Comparison of ENCODE assay signal across 25 mouse cellular contexts in the genomic region with DNA sequence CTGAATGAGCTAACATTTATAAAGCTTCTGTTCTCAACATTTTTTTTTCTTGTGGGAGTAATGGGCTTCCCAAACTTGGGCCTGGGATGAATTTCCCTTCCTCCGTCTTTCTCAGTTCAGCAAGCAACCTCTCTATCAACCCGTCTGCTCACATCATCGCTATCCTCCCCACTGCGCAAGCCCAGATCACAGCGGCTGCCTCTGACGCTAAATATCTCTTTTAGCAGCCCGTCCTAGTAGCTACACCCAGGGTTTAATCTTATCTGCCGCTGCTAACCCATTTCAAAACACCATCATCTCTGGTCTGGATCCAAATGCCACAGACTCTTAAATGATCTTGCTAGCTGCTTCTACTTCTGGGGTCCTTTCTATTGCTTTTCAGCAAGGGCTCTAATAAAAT. TPM values are rescaled to one million over a fixed set of nuclear protein-coding genes. Genes with fewer than 3 reads are reported as not detected.
A peak's percentile ranks its signal among the peaks of the same experiment; 100 is the strongest.
DNase-seq lines count a peak whose midpoint lies in the region; ATAC-seq and TF ChIP-seq lines count a peak whose summit lies in the region.
"Had no signal": no experiment of that assay in that cellular context is flagged by ENCODE, and none has a peak within 500 bp of the region (broad histone marks: within the 10 kb centered on the region; RNA-seq: fewer than 3 reads in every experiment).

No protein-coding gene starts in this region.

- H3K27me3 ChIP-seq in heart, embryonic 11.5 days (ENCODE audit: control insufficient read depth, insufficient read depth, low read length): no peaks in the 10 kb centered on the region
- no peaks in the 10 kb centered on the region for H3K27me3 ChIP-seq in heart, embryonic 15.5 days
- H3K27me3 ChIP-seq in intestine, embryonic 16.5 days (replicated peaks; ENCODE audit: control insufficient read depth, insufficient read depth, low read length): no peaks in the 10 kb centered on the region
- H3K27me3 ChIP-seq in lung, postnatal 0 days (replicated peaks; ENCODE audit: insufficient read depth, low read length): no peaks in the 10 kb centered on the region
- H3K27me3 ChIP-seq: embryonic facial prominence, embryonic 15.5 days; hindbrain, embryonic 13.5 days had no signal

- TF ChIP-seq EP300 in lung, postnatal 0 days (IDR thresholded peaks at IDR 0.05): no peak

- no peak for ATAC-seq in heart, embryonic 11.5 days (replicated peaks; ENCODE audit: insufficient number of reproducible peaks, low FRiP score, low TSS enrichment)
- no peak for ATAC-seq in heart, embryonic 15.5 days (replicated peaks; ENCODE audit: insufficient number of reproducible peaks, insufficient read depth, low FRiP score, low read depth)
- ATAC-seq in intestine, embryonic 16.5 days: no peak
- ATAC-seq in lung, postnatal 0 days: no peak
- ATAC-seq: CD4-positive, CD25-positive, alpha-beta regulatory T cell, adult 4 months; forebrain, embryonic 14.5 days; hindbrain, postnatal 0 days had no signal

- H3K9me3 ChIP-seq in heart, embryonic 11.5 days (replicated peaks; ENCODE audit: control insufficient read depth, low read length): no peaks in the 10 kb centered on the region
- H3K9me3 ChIP-seq in heart, embryonic 15.5 days (replicated peaks): no peaks in the 10 kb centered on the region
- peaks cover 7% of the 10 kb centered on the region; the same call in 1 of the 2 replicates for H3K9me3 ChIP-seq in intestine, embryonic 16.5 days (ENCODE audit: control insufficient read depth, low read length)
- no peaks in the 10 kb centered on the region for H3K9me3 ChIP-seq in lung, postnatal 0 days (ENCODE audit: low read length)
- H3K9me3 ChIP-seq: embryonic facial prominence, embryonic 15.5 days; hindbrain, embryonic 13.5 days had no signal

- no peak for DNase-seq in heart, postnatal 25 days (ENCODE audit: low spot score)
- no peak for DNase-seq in heart, postnatal 4 days
- no peak for DNase-seq in kidney, postnatal 10 days
- no peak for DNase-seq in lung, postnatal 0 days (ENCODE audit: low spot score)
- DNase-seq: adrenal gland, postnatal 10 days; B cell, adult 2 months; cerebellum, adult 11 months; cerebellum, adult 8-10 months; cerebellum, postnatal 14 days; embryo, embryonic 11 days; gastrocnemius, adult 2 months; gastrocnemius, postnatal 25 days; heart, postnatal 36 days had no signal

- WGBS in heart, embryonic 11.5 days (ENCODE audit: insufficient replicate concordance): 41% methylated on average over 8 of the region's 8 CpGs
- WGBS in heart, embryonic 15.5 days: 34% methylated on average over 8 of the region's 8 CpGs
- WGBS in intestine, embryonic 16.5 days: 75% methylated on average over 8 of the region's 8 CpGs
- WGBS in lung, postnatal 0 days: 77% methylated on average over 8 of the region's 8 CpGs

- H3K27ac ChIP-seq in heart, embryonic 11.5 days (ENCODE audit: low read depth, low read length): no peak overlapping the region
- H3K27ac ChIP-seq in heart, embryonic 15.5 days: no peak overlapping the region
- peak overlapping the region; percentile 73 for H3K27ac ChIP-seq in intestine, embryonic 16.5 days (ENCODE audit: low read length)
- H3K27ac ChIP-seq in lung, postnatal 0 days (ENCODE audit: low read length): no peak overlapping the region
- H3K27ac ChIP-seq: embryonic facial prominence, embryonic 15.5 days; forebrain, embryonic 10.5 days; gastrocnemius, adult 2 months; hindbrain, embryonic 13.5 days; hindbrain, postnatal 0 days had no signal

- H3K36me3 ChIP-seq in heart, embryonic 11.5 days (ENCODE audit: control insufficient read depth, insufficient read depth, low read length): no peaks in the 10 kb centered on the region
- no peaks in the 10 kb centered on the region for H3K36me3 ChIP-seq in heart, embryonic 15.5 days
- no peaks in the 10 kb centered on the region for H3K36me3 ChIP-seq in intestine, embryonic 16.5 days (ENCODE audit: control insufficient read depth, insufficient read depth, low read length)
- no peaks in the 10 kb centered on the region for H3K36me3 ChIP-seq in lung, postnatal 0 days (ENCODE audit: insufficient read depth, low read length)
- H3K36me3 ChIP-seq: embryonic facial prominence, embryonic 15.5 days; forebrain, embryonic 10.5 days; hindbrain, embryonic 13.5 days had no signal

- intact Hi-C loops in heart, postnatal 25 days (cut with DNase I): no loop called here

- H3K4me3 ChIP-seq in heart, embryonic 11.5 days (ENCODE audit: low read depth, low read length): no peak overlapping the region
- no peak overlapping the region for H3K4me3 ChIP-seq in heart, embryonic 15.5 days
- no peak overlapping the region for H3K4me3 ChIP-seq in intestine, embryonic 16.5 days (ENCODE audit: low read length)
- H3K4me3 ChIP-seq in lung, postnatal 0 days (ENCODE audit: low read depth, low read length): no peak overlapping the region
- H3K4me3 ChIP-seq: embryonic facial prominence, embryonic 15.5 days; erythroblast, embryonic 14.5 days; forebrain, embryonic 10.5 days; gastrocnemius, adult 2 months; hindbrain, embryonic 13.5 days had no signal

- H3K9ac ChIP-seq in heart, embryonic 11.5 days (ENCODE audit: low read depth, low read length): no peak overlapping the region
- no peak overlapping the region for H3K9ac ChIP-seq in heart, embryonic 15.5 days
- no peak overlapping the region for H3K9ac ChIP-seq in intestine, embryonic 16.5 days (ENCODE audit: low read depth, low read length)
- no peak overlapping the region for H3K9ac ChIP-seq in lung, postnatal 0 days (replicated peaks; ENCODE audit: low read depth)
- H3K9ac ChIP-seq: embryonic facial prominence, embryonic 15.5 days; hindbrain, embryonic 13.5 days had no signal

- TF ChIP-seq CTCF in lung, postnatal 0 days (IDR thresholded peaks at IDR 0.05): no peak

- H3K4me1 ChIP-seq in heart, embryonic 11.5 days (ENCODE audit: control insufficient read depth, insufficient read depth, low read length): peaks cover 4% of the 10 kb centered on the region; the same call in 1 of the 2 replicates
- peaks cover 9% of the 10 kb centered on the region; the same call in 1 of the 2 replicates for H3K4me1 ChIP-seq in heart, embryonic 15.5 days (replicated peaks)
- peaks cover 12% of the 10 kb centered on the region; the same call in 1 of the 2 replicates for H3K4me1 ChIP-seq in intestine, embryonic 16.5 days (ENCODE audit: control insufficient read depth, insufficient read depth, low read length)
- H3K4me1 ChIP-seq in lung, postnatal 0 days (ENCODE audit: insufficient read depth, low read depth, low read length): peaks cover 9% of the 10 kb centered on the region; the same call in 1 of the 2 replicates
- H3K4me1 ChIP-seq: embryonic facial prominence, embryonic 15.5 days; forebrain, embryonic 10.5 days; hindbrain, embryonic 13.5 days had no signal

- H3K4me2 ChIP-seq in heart, embryonic 11.5 days: peak overlapping the region; percentile 34
- H3K4me2 ChIP-seq in heart, embryonic 15.5 days: peak overlapping the region; percentile 27; the same call in 1 of the 2 replicates
- H3K4me2 ChIP-seq in intestine, embryonic 16.5 days (ENCODE audit: low read depth, low read length): no peak overlapping the region
- H3K4me2 ChIP-seq in lung, postnatal 0 days (replicated peaks; ENCODE audit: low read depth, low read length): no peak overlapping the region
- H3K4me2 ChIP-seq: embryonic facial prominence, embryonic 15.5 days; hindbrain, embryonic 13.5 days had no signal

RNA-seq across cellular contexts. Expression of gene Cd38, which starts 8.7 kb away (rescaled TPM):
- 20.2 and 20.3 TPM in 2 replicates for polyA plus RNA-seq in heart, embryonic 11.5 days (2014; fragmentation: Nextera tagmentation; extraction: Ambion mirVana)
- total RNA-seq in heart, postnatal 25 days (2021): 1 to 10 TPM; 7.9 to 8.5 TPM
- 16.6 and 18.6 TPM in 2 replicates for polyA plus RNA-seq in heart, embryonic 15.5 days (2015; fragmentation: Nextera tagmentation; extraction: Ambion mirVana)
- total RNA-seq in heart, postnatal 4 days (2021): 1 to 10 TPM; 9.3 to 9.6 TPM
- polyA plus RNA-seq in intestine, embryonic 16.5 days (2015; fragmentation: Nextera tagmentation; extraction: Ambion mirVana): 12.6 and 14.4 TPM in 2 replicates
- polyA plus RNA-seq in lung, postnatal 0 days (2015; fragmentation: Nextera tagmentation; extraction: Ambion mirVana): 33.0 and 42.2 TPM in 2 replicates
- polyA plus RNA-seq: erythroblast, embryonic 14.5 days had no signal

RNA-seq across cellular contexts. Expression of gene Fbxl5, which starts 38.2 kb away (rescaled TPM):
- polyA plus RNA-seq in heart, embryonic 11.5 days (2014; fragmentation: Nextera tagmentation; extraction: Ambion mirVana): 41.8 and 49.0 TPM in 2 replicates
- 10 to 100 TPM; 30.4 to 32.2 TPM for total RNA-seq in heart, postnatal 25 days (2021)
- 42.6 and 47.0 TPM in 2 replicates for polyA plus RNA-seq in heart, embryonic 15.5 days (2015; fragmentation: Nextera tagmentation; extraction: Ambion mirVana)
- 10 to 100 TPM; 35.7 to 37.8 TPM for total RNA-seq in heart, postnatal 4 days (2021)
- 57.1 and 59.9 TPM in 2 replicates for polyA plus RNA-seq in intestine, embryonic 16.5 days (2015; fragmentation: Nextera tagmentation; extraction: Ambion mirVana)
- polyA plus RNA-seq in lung, postnatal 0 days (2015; fragmentation: Nextera tagmentation; extraction: Ambion mirVana): 73.0 and 81.1 TPM in 2 replicates

RNA-seq across cellular contexts. Expression of gene Bst1, which starts 41.0 kb away (rescaled TPM):
- polyA plus RNA-seq in heart, embryonic 11.5 days (2014; fragmentation: Nextera tagmentation; extraction: Ambion mirVana): 0.23 TPM in 1 of 2 replicates, not detected in the other
- 1 to 10 TPM; 1.8 to 2.6 TPM for total RNA-seq in heart, postnatal 25 days (2021)
- polyA plus RNA-seq in heart, embryonic 15.5 days (2015; fragmentation: Nextera tagmentation; extraction: Ambion mirVana): 1.2 and 4.6 TPM in 2 replicates
- 1 to 10 TPM in 1 of 2 experiments, under 1 TPM in 1; 0.71 to 2.1 TPM for total RNA-seq in heart, postnatal 4 days (2021)
- polyA plus RNA-seq in intestine, embryonic 16.5 days (2015; fragmentation: Nextera tagmentation; extraction: Ambion mirVana): 1.1 and 2.9 TPM in 2 replicates
- polyA plus RNA-seq in lung, postnatal 0 days (2015; fragmentation: Nextera tagmentation; extraction: Ambion mirVana): 7.1 and 8.4 TPM in 2 replicates
- total RNA-seq: common myeloid progenitor, adult 5-6 weeks; hindbrain, postnatal 0 days had no signal
- polyA plus RNA-seq: CD4-positive, CD25-positive, alpha-beta regulatory T cell, adult 4 months; erythroblast, embryonic 14.5 days; forebrain, embryonic 14.5 days; hindbrain, embryonic 13.5 days had no signal

RNA-seq across cellular contexts. Expression of gene Gm7879, which starts 53.3 kb away (rescaled TPM):
- not detected in 2 replicates for polyA plus RNA-seq in heart, embryonic 11.5 days (2014; fragmentation: Nextera tagmentation; extraction: Ambion mirVana)
- 1 to 10 TPM; 5.8 to 9.1 TPM for total RNA-seq in heart, postnatal 25 days (2021)
- 0.27 and 0.39 TPM in 2 replicates for polyA plus RNA-seq in heart, embryonic 15.5 days (2015; fragmentation: Nextera tagmentation; extraction: Ambion mirVana)
- total RNA-seq in heart, postnatal 4 days (2021): 10 to 100 TPM in 1 of 2 experiments, 1 to 10 TPM in 1; 8.8 to 11.2 TPM
- polyA plus RNA-seq in intestine, embryonic 16.5 days (2015; fragmentation: Nextera tagmentation; extraction: Ambion mirVana): not detected in 2 replicates
- not detected in 2 replicates for polyA plus RNA-seq in lung, postnatal 0 days (2015; fragmentation: Nextera tagmentation; extraction: Ambion mirVana)
- total RNA-seq: hindbrain, postnatal 0 days had no signal
- polyA plus RNA-seq: CD4-positive, CD25-positive, alpha-beta regulatory T cell, adult 4 months; embryonic facial prominence, embryonic 15.5 days; intestine, embryonic 14.5 days had no signal

Comparison
In these comparisons a context has a peak if more than half of its experiments do, and no peak if none do; other contexts are left out.
1. H3K4me2 ChIP-seq: peak in heart, embryonic 11.5 days (single experiment) and heart, embryonic 15.5 days (single experiment); none in intestine, embryonic 16.5 days (single experiment) and lung, postnatal 0 days (single experiment).